Mouse (Mus musculus) layer of hippocampus, adult 9-11 months (tissue): ENCODE results near the gene Ccn1.

Experiments
- DNase-seq: peaks from one replicate; pipeline ENCODE4 v3.0.0; 2022

Gene Ccn1

GRCm38 (mm10) chr3:145649852-145650202 is at the start of gene Ccn1:
TSS of gene Ccn1 (minus strand) at chr3:145649981.
- no peak for DNase-seq

DNA sequence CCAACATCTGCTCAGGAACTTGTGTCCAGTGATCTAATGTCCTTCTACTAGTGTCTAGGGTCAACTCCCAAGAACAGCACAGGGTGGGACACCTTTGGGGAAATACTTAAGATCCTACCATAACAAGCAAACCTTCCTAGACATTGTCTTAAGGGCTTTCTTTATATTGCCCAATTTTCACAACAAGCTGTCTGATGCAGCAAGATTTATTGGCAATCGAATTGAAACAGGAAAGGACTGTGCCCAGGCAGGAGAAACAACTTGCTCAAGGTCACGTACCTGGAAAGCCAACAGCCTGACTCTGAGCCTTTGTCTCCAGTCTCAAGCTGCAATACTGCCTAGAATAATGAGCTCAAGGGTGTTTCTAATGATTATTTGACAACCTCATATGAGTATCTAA is 43.6 kb upstream of the Ccn1 start:
- DNase-seq = no peak

GRCm38 (mm10) chr3:145692037-145692436 is 42.3 kb upstream of the Ccn1 start:
- no peak for DNase-seq

DNA sequence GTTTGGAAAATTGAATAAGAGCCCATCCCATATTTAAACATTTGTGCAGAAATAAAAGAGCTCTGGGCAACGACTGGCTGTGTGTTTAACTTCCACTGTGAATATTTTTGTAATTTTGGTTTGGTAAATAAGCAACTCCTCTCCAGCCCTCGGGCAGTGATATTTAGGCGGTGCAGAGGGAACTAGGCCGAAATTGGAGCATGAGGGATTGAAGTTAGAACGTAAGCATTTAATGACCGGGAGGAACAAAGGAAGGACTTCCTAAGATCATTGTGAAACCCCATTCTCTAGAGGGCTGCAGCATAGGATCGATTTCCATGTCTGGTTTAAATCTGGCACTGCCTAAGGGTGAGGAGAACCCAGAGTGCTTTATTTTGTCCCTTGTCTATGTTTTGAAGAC is 41.6 kb upstream of the Ccn1 start:
- no peak for DNase-seq

- no peak for DNase-seq
Observed at GRCm38 (mm10) chr3:145689271-145689670, 39.5 kb upstream of the Ccn1 start.

GRCm38 (mm10) chr3:145687836-145688235 is 38.1 kb upstream of the Ccn1 start:
- no peak for DNase-seq

DNA sequence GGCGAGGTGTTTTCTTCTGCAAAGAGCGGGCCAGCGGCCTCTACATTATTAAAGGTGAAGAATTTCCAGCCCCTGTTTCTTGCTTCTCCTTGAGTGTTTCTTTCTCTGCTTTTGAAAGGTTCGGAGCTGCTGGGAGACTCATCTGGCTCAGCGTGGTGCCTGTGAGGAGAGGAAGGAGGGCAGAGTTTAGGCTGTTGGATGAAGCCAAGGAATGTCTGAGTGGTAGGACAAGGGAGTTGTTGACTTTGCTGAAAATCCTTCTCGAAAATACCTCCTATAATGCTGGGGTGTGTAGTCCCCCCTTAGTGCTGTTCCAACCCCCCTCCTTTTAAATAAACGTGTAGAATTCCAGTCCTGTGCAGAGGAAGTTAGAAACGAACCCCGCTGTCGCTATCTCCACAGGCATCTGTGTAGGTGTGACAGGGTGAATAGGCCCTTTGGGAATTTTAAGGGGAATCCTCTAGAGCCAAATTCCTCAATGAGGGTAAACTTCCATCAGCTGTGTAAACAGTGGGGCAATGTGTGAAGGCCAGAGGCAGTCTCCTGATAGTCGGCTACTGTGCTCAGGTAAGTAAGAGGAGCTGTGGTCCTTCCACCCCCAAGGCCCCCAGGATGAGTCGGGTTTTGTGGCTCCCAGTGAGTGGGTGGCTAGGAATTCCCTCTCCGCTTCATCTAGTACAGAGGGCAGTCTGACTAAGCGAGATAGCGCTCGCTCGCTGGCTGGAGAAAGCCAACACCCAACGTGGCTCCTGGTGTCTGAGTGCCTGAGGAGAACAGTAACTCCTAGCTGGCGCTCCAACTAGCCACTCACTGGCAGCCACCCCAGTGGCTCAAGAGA is 35.0 kb upstream of the Ccn1 start:
- DNase-seq = no peak

- peak; percentile 14 for DNase-seq
Observed at GRCm38 (mm10) chr3:145684201-145684600, 34.4 kb upstream of the Ccn1 start.

DNA sequence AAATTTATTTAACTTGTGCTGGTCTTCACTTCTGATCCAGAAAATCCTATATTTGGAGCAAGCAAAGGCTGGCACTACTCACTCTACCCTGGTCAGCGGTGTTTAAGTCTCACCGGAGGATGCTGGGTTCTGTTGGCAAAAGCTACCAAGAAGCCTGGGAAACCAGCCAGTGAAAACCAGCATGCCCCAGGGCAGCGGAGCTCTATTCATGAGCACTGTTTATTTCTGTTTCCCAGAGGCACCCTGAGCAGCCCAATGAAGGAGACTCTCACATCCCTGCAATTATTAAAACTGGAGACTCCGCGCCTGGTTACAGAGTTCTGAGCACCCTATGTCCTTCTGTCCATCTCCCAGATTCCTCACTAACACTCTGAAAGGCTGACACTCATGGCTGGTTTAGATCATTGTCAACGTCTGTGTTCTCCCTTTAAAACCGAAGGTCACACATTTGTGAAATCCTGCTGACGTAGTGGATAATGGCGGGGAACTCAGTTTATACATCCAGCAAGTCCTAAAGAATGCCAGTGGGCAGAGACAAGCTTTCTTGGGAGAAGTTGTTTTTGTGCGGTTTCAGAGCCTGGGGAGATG is 31.7 kb upstream of the Ccn1 start:
- DNase-seq = peak; percentile 30

GRCm38 (mm10) chr3:145680686-145681085 is 30.9 kb upstream of the Ccn1 start:
- no peak for DNase-seq

DNA sequence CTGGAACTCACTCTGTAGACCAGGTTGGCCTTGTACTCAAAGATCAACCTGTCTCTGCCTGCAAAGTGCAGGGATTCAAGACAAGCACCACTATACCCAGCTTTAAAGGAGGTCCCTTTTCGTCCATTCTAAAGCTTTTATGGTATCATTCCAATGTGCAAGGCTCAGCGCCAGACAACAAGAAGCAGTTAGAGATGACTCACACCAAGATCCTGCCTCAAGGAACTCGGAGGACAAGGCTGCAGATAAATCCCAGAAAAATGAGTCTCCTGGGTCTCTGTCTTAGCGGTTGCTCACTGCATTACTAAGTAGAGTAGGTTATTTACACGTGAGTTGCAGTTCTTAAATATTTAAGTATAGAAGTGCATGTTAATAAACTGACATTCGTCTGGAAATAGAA is 26.4 kb upstream of the Ccn1 start:
- no peak for DNase-seq

GRCm38 (mm10) chr3:145674815-145675214 is 25.0 kb upstream of the Ccn1 start:
- no peak for DNase-seq

DNA sequence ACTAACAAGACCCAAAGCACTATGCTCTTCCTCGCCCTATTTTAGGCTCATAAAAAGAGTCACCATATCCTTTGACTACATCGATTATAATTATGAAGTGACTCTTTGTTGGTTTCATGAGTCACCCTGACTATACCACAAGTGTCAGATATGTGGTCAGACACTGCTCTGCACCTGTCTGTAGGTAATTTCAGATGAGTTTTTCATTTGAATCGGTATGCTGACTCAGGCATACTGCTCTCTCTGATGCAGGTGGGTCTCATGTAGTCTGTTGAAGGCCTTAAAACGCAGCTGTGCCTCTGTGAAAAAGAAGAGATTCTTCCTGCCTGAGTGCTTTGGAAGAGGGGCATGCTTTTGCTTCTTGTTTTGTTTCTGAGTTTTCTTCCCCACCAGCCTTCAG is 16.6 kb upstream of the Ccn1 start:
- DNase-seq = no peak

DNA sequence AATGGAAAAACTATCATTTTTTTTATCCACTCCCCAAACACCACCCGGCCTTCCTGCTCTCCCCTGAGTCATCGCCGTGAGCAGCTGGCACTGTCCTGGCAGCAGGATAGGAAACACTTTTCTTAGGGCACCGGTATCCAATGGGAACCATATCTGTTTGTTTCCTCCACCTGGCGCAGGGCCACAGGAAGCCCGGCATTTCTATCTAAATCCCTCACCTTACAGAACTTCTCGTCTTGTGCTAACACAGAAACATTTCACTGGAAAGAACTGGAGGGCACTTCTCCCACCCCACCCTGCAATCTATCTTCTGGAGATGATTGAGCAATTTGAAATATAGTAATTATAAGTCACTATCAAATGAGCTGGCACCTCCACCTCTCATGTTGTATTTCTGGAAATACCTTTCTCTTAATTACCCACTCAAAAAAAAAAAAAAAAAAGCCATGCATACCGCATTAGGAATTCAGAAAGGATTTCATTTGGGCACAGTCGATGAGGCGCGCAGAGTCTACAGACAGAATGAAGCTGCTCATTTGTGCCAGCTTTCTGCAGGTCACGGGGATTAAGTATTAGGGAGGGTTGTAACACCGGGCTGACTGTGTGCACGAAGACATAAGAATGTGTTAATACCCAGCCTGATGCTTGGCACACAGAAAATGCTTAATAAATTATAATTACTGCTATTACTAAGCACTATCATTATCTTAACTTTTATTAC is 7.4 kb upstream of the Ccn1 start:
- no peak for DNase-seq

DNA sequence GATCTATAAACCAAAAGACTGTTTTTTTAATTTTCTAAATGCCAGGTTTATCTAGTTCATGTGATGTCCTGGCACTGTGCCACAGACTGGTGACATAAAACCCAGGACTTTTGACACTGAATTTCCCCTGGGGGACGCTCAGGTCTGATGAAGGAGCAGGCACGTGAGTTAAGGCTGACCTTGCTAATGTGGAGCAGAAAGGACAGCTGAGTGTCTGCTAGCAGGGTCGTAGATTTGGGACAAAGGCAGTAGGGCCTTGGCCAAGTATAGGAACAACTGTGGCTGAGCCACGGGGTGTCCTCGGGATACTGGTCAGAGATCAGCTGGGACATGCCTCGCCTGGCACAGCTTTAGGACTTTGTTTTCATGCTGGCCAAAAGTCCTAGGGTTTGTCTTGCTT is 5.2 kb upstream of the Ccn1 start:
- no peak for DNase-seq

DNA sequence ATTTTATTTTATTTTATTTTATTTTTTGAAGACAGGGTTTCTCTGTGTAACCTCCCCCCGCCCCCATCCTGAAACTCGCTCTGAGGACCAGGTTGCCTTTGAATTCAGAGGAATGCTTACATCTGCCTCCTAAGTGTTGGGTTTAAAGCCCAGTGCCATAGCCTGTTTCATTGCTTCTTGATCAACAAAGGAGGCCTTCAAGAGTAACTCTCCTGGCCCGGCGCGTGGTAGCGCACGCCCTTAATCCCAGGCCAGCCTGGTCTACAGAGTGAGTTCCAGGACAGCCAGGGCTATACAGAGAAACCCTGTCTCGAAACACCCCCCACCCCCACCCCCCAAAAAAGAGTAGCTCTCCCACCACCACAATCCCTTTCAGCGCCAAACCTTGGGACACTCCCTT is 4.2 kb upstream of the Ccn1 start:
- no peak for DNase-seq

GRCm38 (mm10) chr3:145653191-145653940 is 3.6 kb upstream of the Ccn1 start:
- no peak for DNase-seq

DNA sequence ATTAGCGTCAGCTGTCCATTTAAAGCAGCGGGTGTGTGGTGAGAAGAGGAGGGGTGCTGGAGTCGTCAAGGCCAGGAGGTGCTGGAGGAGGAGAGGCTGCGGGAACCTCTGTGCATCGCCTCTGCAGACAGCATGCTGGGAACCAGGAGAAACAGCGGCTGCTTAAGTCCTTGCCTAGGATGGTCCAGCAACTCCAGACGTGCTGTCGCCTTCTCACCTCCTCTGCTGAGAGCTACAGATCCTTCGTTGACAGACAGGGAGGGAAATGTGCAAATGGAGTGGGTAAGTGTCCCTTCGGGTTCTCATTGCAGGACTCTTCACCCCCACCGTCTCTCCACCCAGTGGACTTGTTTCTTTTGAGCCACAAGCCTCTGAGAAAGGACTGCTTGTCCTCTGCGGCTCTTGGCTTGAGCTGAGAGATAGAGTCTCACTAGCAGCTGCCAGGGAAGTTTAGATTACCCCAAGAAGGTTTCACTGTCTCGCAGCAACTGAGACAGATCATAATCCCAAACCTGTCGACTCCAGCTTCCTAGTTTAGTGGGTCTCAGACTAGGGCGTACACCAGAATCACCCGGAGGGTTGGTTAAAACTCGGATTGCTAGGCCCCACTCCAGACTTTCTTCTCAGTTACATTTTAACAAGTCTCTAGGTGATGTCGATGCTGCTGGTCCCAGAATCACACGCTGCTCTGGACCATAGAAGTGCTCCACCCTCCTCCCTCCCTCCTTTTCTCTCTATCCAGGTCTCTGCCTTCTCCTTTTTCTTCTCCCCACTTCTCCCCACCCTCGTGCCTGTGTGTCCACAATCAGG is 2.7 kb upstream of the Ccn1 start:
- no peak for DNase-seq

GRCm38 (mm10) chr3:145651978-145652321 is 2.2 kb upstream of the Ccn1 start:
- DNase-seq = no peak

GRCm38 (mm10) chr3:145651029-145651977 is 1.5 kb upstream of the Ccn1 start:
- no peak for DNase-seq

- DNase-seq = no peak
Observed at GRCm38 (mm10) chr3:145650298-145651011, 674 bp upstream of the Ccn1 start.
